Mouse (Mus musculus): ENCODE measurements at regions not wholly inside any gene's neighbourhood (a gene's known extent, or its start where the extent isn't known, plus 50 kb on each side); places are given as distances from the start of the nearest gene placed in this dataset.

DNA sequence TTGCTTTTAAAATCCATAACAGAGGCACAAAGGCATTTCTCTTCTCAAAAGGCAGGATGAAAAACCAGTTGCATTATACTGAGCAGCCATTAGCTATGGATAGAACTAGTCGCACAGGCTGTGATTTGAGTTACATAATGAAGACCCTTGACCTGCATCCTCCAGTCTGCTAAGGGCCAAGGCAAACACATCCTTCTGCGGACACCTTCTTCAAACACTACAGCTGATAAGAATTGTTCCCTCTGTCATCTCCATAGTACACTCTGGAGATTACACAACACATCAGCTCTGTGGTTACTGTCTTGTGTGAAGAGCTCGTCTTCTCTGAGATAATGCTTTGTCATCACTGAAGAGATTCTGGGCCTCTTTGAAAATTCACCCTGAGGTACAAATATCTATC, 307.3 kb upstream of the Clint1 start:
- no peaks in the 10 kb centered on the region for H3K36me3 ChIP-seq (ENCODE audit: control insufficient read depth, insufficient read depth)
- no peaks in the 10 kb centered on the region for H3K27me3 ChIP-seq (ENCODE audit: control insufficient read depth, insufficient read depth, insufficient read length)
- no peaks in the 10 kb centered on the region for H3K79me2 ChIP-seq (ENCODE audit: control insufficient read depth, insufficient read depth)
- no peak overlapping the region for H3K4me2 ChIP-seq (ENCODE audit: low read depth)
- no peak overlapping the region for H3ac ChIP-seq (ENCODE audit: control insufficient read depth, insufficient read length)
- no peak overlapping the region for H3K4me3 ChIP-seq
- TF ChIP-seq MYOG (IDR thresholded peaks at IDR 0.05; ENCODE audit: control insufficient read depth in 1 of 3, insufficient read depth in 1 of 3, insufficient read length in 2 of 3, low read depth in 2 of 3) = no peak
- TF ChIP-seq CEBPB (IDR thresholded peaks at IDR 0.05; ENCODE audit: insufficient read depth, poor library complexity, severe bottlenecking) = no peak
- no peak for TF ChIP-seq TCF12 (IDR thresholded peaks at IDR 0.05; ENCODE audit: insufficient read depth, poor library complexity, severe bottlenecking)
- TF ChIP-seq USF1 (IDR thresholded peaks at IDR 0.05; ENCODE audit: low read depth) = no peak
- TF ChIP-seq POLR2A (IDR thresholded peaks at IDR 0.05; ENCODE audit: insufficient read length, low read depth) = no peak
- TF ChIP-seq SRF (IDR thresholded peaks at IDR 0.05; ENCODE audit: control insufficient read depth, insufficient read length, low read depth) = no peak
- TF ChIP-seq REST (IDR thresholded peaks at IDR 0.05; ENCODE audit: insufficient read depth, insufficient read length) = no peak
- TF ChIP-seq E2F4 (IDR thresholded peaks at IDR 0.05; ENCODE audit: insufficient read depth) = no peak
- TF ChIP-seq POLR2AphosphoS2 (IDR thresholded peaks at IDR 0.05; ENCODE audit: insufficient read length, low read depth) = no peak
- TF ChIP-seq TCF3 (IDR thresholded peaks at IDR 0.05; ENCODE audit: insufficient read length, low read depth) = no peak
- no peak for TF ChIP-seq MYOD1 (IDR thresholded peaks at IDR 0.05; ENCODE audit: control insufficient read depth in 1 of 3, insufficient read length in 2 of 3, low read depth in 2 of 3)
- TF ChIP-seq MAX (IDR thresholded peaks at IDR 0.05; ENCODE audit: low read depth) = no peak

DNA sequence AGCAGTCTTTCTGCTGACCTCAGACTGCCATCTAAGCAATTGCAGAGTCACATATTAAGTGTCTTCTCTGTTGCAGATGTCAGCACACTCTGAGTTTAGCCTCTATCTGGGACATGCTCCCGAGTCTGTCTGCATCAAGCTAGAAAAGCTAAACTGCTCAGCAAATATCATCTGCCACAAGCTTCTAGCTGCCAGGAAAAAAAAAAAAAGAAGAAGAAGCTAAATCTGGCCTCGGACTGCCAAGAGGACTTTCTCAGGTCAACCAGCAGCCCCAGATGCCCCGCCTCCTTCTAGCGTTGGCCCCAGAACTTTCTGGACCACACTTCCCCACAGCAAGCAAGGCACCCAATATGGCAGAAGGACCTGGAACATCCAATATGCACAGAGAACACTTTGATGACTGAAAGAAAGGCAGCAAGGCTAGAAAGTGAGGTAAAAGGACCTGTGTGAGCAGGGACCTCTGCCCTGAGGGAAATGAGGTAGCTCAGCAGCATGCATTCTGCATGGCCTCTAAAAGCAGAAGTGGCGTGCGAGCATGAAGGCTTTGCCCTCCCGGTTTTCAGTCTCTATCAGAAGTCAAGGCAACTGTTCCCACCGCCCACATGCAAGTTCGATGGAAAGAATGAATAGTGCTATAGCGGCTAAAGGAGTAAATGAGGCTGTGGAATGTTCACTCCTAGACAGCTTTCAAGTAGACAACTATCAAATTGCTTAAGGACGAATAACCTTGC, 305.8 kb upstream of the Clint1 start:
- TF ChIP-seq CEBPB (IDR thresholded peaks at IDR 0.05; ENCODE audit: insufficient read depth, poor library complexity, severe bottlenecking) = no peak
- TF ChIP-seq E2F4 (IDR thresholded peaks at IDR 0.05; ENCODE audit: insufficient read depth) = no peak
- no peak for TF ChIP-seq REST (IDR thresholded peaks at IDR 0.05; ENCODE audit: insufficient read depth, insufficient read length)
- no peak for TF ChIP-seq MAX (IDR thresholded peaks at IDR 0.05; ENCODE audit: low read depth)
- TF ChIP-seq SRF (IDR thresholded peaks at IDR 0.05; ENCODE audit: control insufficient read depth, insufficient read length, low read depth) = no peak
- TF ChIP-seq USF1 (IDR thresholded peaks at IDR 0.05; ENCODE audit: low read depth) = no peak
- no peak for TF ChIP-seq TCF3 (IDR thresholded peaks at IDR 0.05; ENCODE audit: insufficient read length, low read depth)
- no peak for TF ChIP-seq MYOG (IDR thresholded peaks at IDR 0.05; ENCODE audit: control insufficient read depth in 1 of 3, insufficient read depth in 1 of 3, insufficient read length in 2 of 3, low read depth in 2 of 3)
- TF ChIP-seq MYOD1 (IDR thresholded peaks at IDR 0.05; ENCODE audit: control insufficient read depth in 1 of 3, insufficient read length in 2 of 3, low read depth in 2 of 3) = no peak
- no peak for TF ChIP-seq POLR2AphosphoS2 (IDR thresholded peaks at IDR 0.05; ENCODE audit: insufficient read length, low read depth)
- TF ChIP-seq TCF12 (IDR thresholded peaks at IDR 0.05; ENCODE audit: insufficient read depth, poor library complexity, severe bottlenecking) = no peak
- no peak for TF ChIP-seq POLR2A (IDR thresholded peaks at IDR 0.05; ENCODE audit: insufficient read length, low read depth)
- Histone ChIP-seq H3K4me3 (no peak overlapping the region), H3K36me3 (ENCODE audit: control insufficient read depth, insufficient read depth) (no peaks in the 10 kb centered on the region), H3ac (ENCODE audit: control insufficient read depth, insufficient read length) (no peak overlapping the region), H3K4me2 (ENCODE audit: low read depth) (no peak overlapping the region), H3K79me2 (ENCODE audit: control insufficient read depth, insufficient read depth) (no peaks in the 10 kb centered on the region), H3K27me3 (ENCODE audit: control insufficient read depth, insufficient read depth, insufficient read length) (no peaks in the 10 kb centered on the region)

DNA sequence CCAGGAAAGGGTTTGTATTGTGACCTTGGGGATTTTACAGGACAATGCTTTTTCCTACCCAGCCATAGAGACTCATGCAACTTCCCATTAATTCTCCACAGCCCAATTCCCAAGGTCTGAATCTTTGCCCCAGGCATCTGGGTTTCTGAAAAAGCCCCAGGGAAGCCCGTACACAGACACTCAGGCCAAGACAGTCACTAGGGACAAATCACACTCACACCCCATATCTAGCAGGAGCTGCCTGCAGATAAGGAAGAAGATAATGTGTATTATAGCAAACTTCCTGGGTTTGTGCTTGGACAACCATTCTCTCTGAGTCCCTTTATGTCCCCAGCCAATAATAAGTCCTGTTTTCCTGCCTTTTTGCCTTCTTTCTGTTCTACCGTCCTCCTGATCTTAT, 305.0 kb upstream of the Clint1 start:
- H3K79me2 ChIP-seq (ENCODE audit: control insufficient read depth, insufficient read depth) = no peaks in the 10 kb centered on the region
- no peak for TF ChIP-seq TCF3 (IDR thresholded peaks at IDR 0.05; ENCODE audit: insufficient read length, low read depth)
- no peak for TF ChIP-seq TCF12 (IDR thresholded peaks at IDR 0.05; ENCODE audit: insufficient read depth, poor library complexity, severe bottlenecking)
- TF ChIP-seq POLR2A (IDR thresholded peaks at IDR 0.05; ENCODE audit: insufficient read length, low read depth) = no peak
- no peak for TF ChIP-seq MAX (IDR thresholded peaks at IDR 0.05; ENCODE audit: low read depth)
- no peak for TF ChIP-seq REST (IDR thresholded peaks at IDR 0.05; ENCODE audit: insufficient read depth, insufficient read length)
- no peak for TF ChIP-seq SRF (IDR thresholded peaks at IDR 0.05; ENCODE audit: control insufficient read depth, insufficient read length, low read depth)
- TF ChIP-seq CEBPB (IDR thresholded peaks at IDR 0.05; ENCODE audit: insufficient read depth, poor library complexity, severe bottlenecking) = no peak
- TF ChIP-seq USF1 (IDR thresholded peaks at IDR 0.05; ENCODE audit: low read depth) = no peak
- TF ChIP-seq MYOG (IDR thresholded peaks at IDR 0.05; ENCODE audit: control insufficient read depth in 1 of 3, insufficient read depth in 1 of 3, insufficient read length in 2 of 3, low read depth in 2 of 3) = no peak
- no peak for TF ChIP-seq MYOD1 (IDR thresholded peaks at IDR 0.05; ENCODE audit: control insufficient read depth in 1 of 3, insufficient read length in 2 of 3, low read depth in 2 of 3)
- TF ChIP-seq E2F4 (IDR thresholded peaks at IDR 0.05; ENCODE audit: insufficient read depth) = no peak
- TF ChIP-seq POLR2AphosphoS2 (IDR thresholded peaks at IDR 0.05; ENCODE audit: insufficient read length, low read depth) = no peak

DNA sequence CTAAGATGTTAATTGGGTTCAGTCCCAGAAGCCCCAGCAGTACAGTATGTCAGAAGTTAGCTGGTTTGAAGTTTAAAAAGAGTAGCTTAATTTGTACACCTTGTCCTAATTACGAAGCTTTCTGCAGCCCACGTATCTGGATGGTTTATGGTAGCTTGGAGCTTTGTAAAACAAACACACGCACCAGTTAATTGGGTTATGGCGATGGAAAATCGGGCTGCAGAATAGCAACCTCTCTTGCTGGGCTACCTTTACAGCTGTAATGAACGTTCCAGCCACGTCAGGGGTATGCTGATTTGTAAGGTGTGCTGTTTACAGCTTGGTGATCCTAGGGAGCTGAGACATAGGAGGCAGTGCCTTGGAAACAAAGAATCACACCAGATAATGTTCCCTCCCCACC, 301.5 kb upstream of the Clint1 start:
- Histone ChIP-seq H3K27me3 (ENCODE audit: control insufficient read depth, insufficient read depth, insufficient read length) (no peaks in the 10 kb centered on the region), H3ac (ENCODE audit: control insufficient read depth, insufficient read length) (no peak overlapping the region), H3K4me3 (no peak overlapping the region), H3K4me2 (ENCODE audit: low read depth) (no peak overlapping the region), H3K36me3 (ENCODE audit: control insufficient read depth, insufficient read depth) (no peaks in the 10 kb centered on the region), H3K79me2 (ENCODE audit: control insufficient read depth, insufficient read depth) (no peaks in the 10 kb centered on the region)
- TF ChIP-seq REST (IDR thresholded peaks at IDR 0.05; ENCODE audit: insufficient read depth, insufficient read length) (no peak), POLR2AphosphoS2 (IDR thresholded peaks at IDR 0.05; ENCODE audit: insufficient read length, low read depth) (no peak), MAX (IDR thresholded peaks at IDR 0.05; ENCODE audit: low read depth) (no peak), USF1 (IDR thresholded peaks at IDR 0.05; ENCODE audit: low read depth) (no peak)

More for the DNA sequence above, 305.0 kb upstream of the Clint1 start:
- Histone ChIP-seq H3K4me2 (ENCODE audit: low read depth) (no peak overlapping the region), H3K27me3 (ENCODE audit: control insufficient read depth, insufficient read depth, insufficient read length) (no peaks in the 10 kb centered on the region), H3ac (ENCODE audit: control insufficient read depth, insufficient read length) (no peak overlapping the region), H3K4me3 (no peak overlapping the region), H3K36me3 (ENCODE audit: control insufficient read depth, insufficient read depth) (no peaks in the 10 kb centered on the region)
